Mouse (Mus musculus) frontal cortex, postnatal 10 days (tissue): ENCODE measurements around the gene Rbks.

ENCODE experiments used
- DNase-seq, 2 experiments: peaks; one replicate each; pipeline ENCODE4 v3.0.0; 2022; ENCODE audit warnings: low spot score in 2 of 2, mixed read lengths in 1 of 2

Rbks gene

GRCm38 (mm10) chr5:31696971-31697643, at the start of gene Rbks:
TSS of gene Rbks (minus strand) at chr5:31697627.
- DNase-seq = no peak

GRCm38 (mm10) chr5:31742521-31743031, 45.1 kb upstream of the Rbks start:
- DNase-seq = no peak

- DNase-seq = no peak
Observed at GRCm38 (mm10) chr5:31741931-31742330, 44.5 kb upstream of the Rbks start.

GRCm38 (mm10) chr5:31732644-31733338, 35.4 kb upstream of the Rbks start:
- no peak for DNase-seq

GRCm38 (mm10) chr5:31727456-31727855, 30.0 kb upstream of the Rbks start:
- DNase-seq = no peak

GRCm38 (mm10) chr5:31725885-31726284, 28.5 kb upstream of the Rbks start:
- no peak for DNase-seq

- no peak for DNase-seq
Observed at GRCm38 (mm10) chr5:31724519-31724918, 27.1 kb upstream of the Rbks start.

- DNase-seq = no peak
Observed at GRCm38 (mm10) chr5:31715486-31716150, 18.2 kb upstream of the Rbks start.

- DNase-seq = no peak
Observed at GRCm38 (mm10) chr5:31713841-31714264, 16.4 kb upstream of the Rbks start.

GRCm38 (mm10) chr5:31713280-31713711, 15.9 kb upstream of the Rbks start:
- no peak for DNase-seq

GRCm38 (mm10) chr5:31709389-31709788, 12.0 kb upstream of the Rbks start:
- no peak for DNase-seq

GRCm38 (mm10) chr5:31706826-31707225, 9.4 kb upstream of the Rbks start:
- no peak for DNase-seq

GRCm38 (mm10) chr5:31704971-31705370, 7.5 kb upstream of the Rbks start:
- peak in 1 of 2 experiments; percentile 23 for DNase-seq

- no peak for DNase-seq
Observed at GRCm38 (mm10) chr5:31699397-31699796, 2.0 kb upstream of the Rbks start.

GRCm38 (mm10) chr5:31698931-31699330, 1.5 kb upstream of the Rbks start:
- DNase-seq = no peak

GRCm38 (mm10) chr5:31698297-31698726, 885 bp upstream of the Rbks start:
- peak; percentile 83 to 85 for DNase-seq

- DNase-seq = peak; percentile 83 to 90
Observed at GRCm38 (mm10) chr5:31697644-31698296, 343 bp upstream of the Rbks start, which contains the start of gene Babam2. TSS of gene Babam2 (plus strand) at chr5:31697684.

- no peak for DNase-seq
Observed at GRCm38 (mm10) chr5:31693191-31693590, 4.2 kb downstream of the Rbks start.

- DNase-seq = no peak
Observed at GRCm38 (mm10) chr5:31687972-31688371, 9.5 kb downstream of the Rbks start.

- no peak for DNase-seq
Observed at GRCm38 (mm10) chr5:31686040-31686439, 11.4 kb downstream of the Rbks start.

GRCm38 (mm10) chr5:31682305-31682704, 15.1 kb downstream of the Rbks start:
- DNase-seq = no peak

- DNase-seq = no peak
Observed at GRCm38 (mm10) chr5:31680183-31680582, 17.2 kb downstream of the Rbks start.
